Mouse (Mus musculus) fibroblast of lung, adult 2 months (primary cell): ENCODE measurements at regions not wholly inside any gene's neighbourhood (a gene's known extent, or its start where the extent isn't known, plus 50 kb on each side); places are given as distances from the start of the nearest gene placed in this dataset.
A peak's percentile ranks its signal among the peaks of the same experiment; 100 is the strongest.

Source experiments
- DNase-seq: peaks from one replicate; pipeline ENCODE4 v3.0.0-alpha.2; 2011; ENCODE audit warnings: low read depth

- no peak for DNase-seq
Observed at GRCm38 (mm10) chr14:105708691-105709090, 187.9 kb downstream of the Spry2 start.

GRCm38 (mm10) chr14:105706756-105707155 lies 189.9 kb downstream of the Spry2 start:
- no peak for DNase-seq

GRCm38 (mm10) chr14:105698616-105699015 lies 198.0 kb downstream of the Spry2 start:
- no peak for DNase-seq

- DNase-seq = no peak
Observed at GRCm38 (mm10) chr14:105698086-105698485, 198.5 kb downstream of the Spry2 start.

- DNase-seq = no peak
Observed at GRCm38 (mm10) chr14:105697398-105697797, 199.2 kb downstream of the Spry2 start.

- no peak for DNase-seq
Observed at GRCm38 (mm10) chr14:105694969-105695368, 201.7 kb downstream of the Spry2 start.

GRCm38 (mm10) chr14:105693713-105694112 lies 202.9 kb downstream of the Spry2 start:
- DNase-seq = no peak

GRCm38 (mm10) chr14:105684826-105685465 lies 211.7 kb downstream of the Spry2 start:
- no peak for DNase-seq

GRCm38 (mm10) chr14:105684329-105684728 lies 212.3 kb downstream of the Spry2 start:
- no peak for DNase-seq

GRCm38 (mm10) chr14:105676646-105676930 lies 220.0 kb downstream of the Spry2 start:
- no peak for DNase-seq

- no peak for DNase-seq
Observed at GRCm38 (mm10) chr14:105675801-105676645, 220.6 kb downstream of the Spry2 start.

GRCm38 (mm10) chr14:105675006-105675405 lies 221.6 kb downstream of the Spry2 start:
- DNase-seq = no peak

- DNase-seq = peak; percentile 88
Observed at GRCm38 (mm10) chr14:105668969-105669368, 227.7 kb downstream of the Spry2 start.

- no peak for DNase-seq
Observed at GRCm38 (mm10) chr14:105664671-105665198, 231.9 kb downstream of the Spry2 start.

GRCm38 (mm10) chr14:105663472-105663871 lies 233.1 kb downstream of the Spry2 start:
- no peak for DNase-seq

GRCm38 (mm10) chr14:105662839-105663238 lies 233.8 kb downstream of the Spry2 start:
- DNase-seq = peak; percentile 58

GRCm38 (mm10) chr14:105658316-105658715 lies 238.3 kb downstream of the Spry2 start:
- DNase-seq = no peak

- no peak for DNase-seq
Observed at GRCm38 (mm10) chr14:105647166-105647565, 249.5 kb downstream of the Spry2 start.

- DNase-seq = no peak
Observed at GRCm38 (mm10) chr14:105644428-105644827, 252.2 kb downstream of the Spry2 start.

- DNase-seq = no peak
Observed at GRCm38 (mm10) chr14:105643285-105643957, 253.2 kb downstream of the Spry2 start.

- DNase-seq = no peak
Observed at GRCm38 (mm10) chr14:105632335-105632734, 264.3 kb downstream of the Spry2 start.

- no peak for DNase-seq
Observed at GRCm38 (mm10) chr14:105631681-105632031, 265.0 kb downstream of the Spry2 start.
